Mouse (Mus musculus): ENCODE data around the gene Pnp. TPM values are rescaled to one million over a fixed set of nuclear protein-coding genes. Genes with fewer than 3 reads are reported as not detected.
A peak's percentile ranks its signal among the peaks of the same experiment; 100 is the strongest.
"Not testable (repeated sequence)": the region's sequence is repeated elsewhere in the genome, so short reads cannot be mapped to it uniquely, and the experiment has no call there.

Pnp gene
- polyA plus RNA-seq, 1 experiment: 219 TPM

- Histone ChIP-seq H3K4me1 (ENCODE audit: control insufficient read depth, insufficient read depth, low read length) (peaks cover 22% of the 10 kb centered on the region), H3K4me3 (ENCODE audit: insufficient read depth, low read length) (peak overlapping the region; percentile 84), H3K27ac (ENCODE audit: insufficient read depth, low read depth, low read length) (peak overlapping the region; percentile 81)
- TF ChIP-seq POLR2A (IDR thresholded peaks at IDR 0.05; ENCODE audit: borderline replicate concordance, low read depth, low read length) (no peak), CTCF (IDR thresholded peaks at IDR 0.05; ENCODE audit: low read depth, low read length) (no peak)
Measured at GRCm38 (mm10) chr14:50929951-50930350, 931 bp upstream of the Pnp start.

GRCm38 (mm10) chr14:50930377-50930753, 517 bp upstream of the Pnp start:
- Histone ChIP-seq H3K4me1 (ENCODE audit: control insufficient read depth, insufficient read depth, low read length) (peaks cover 25% of the 10 kb centered on the region), H3K27ac (ENCODE audit: insufficient read depth, low read depth, low read length) (peak overlapping the region; percentile 81), H3K4me3 (ENCODE audit: insufficient read depth, low read length) (peak overlapping the region; percentile 84)
- no peak for TF ChIP-seq CTCF (IDR thresholded peaks at IDR 0.05; ENCODE audit: low read depth, low read length)
- no peak for TF ChIP-seq POLR2A (IDR thresholded peaks at IDR 0.05; ENCODE audit: borderline replicate concordance, low read depth, low read length)

- peak overlapping the region; percentile 70 for H3K4me3 ChIP-seq (ENCODE audit: insufficient read depth, low read length)
- H3K27ac ChIP-seq (ENCODE audit: insufficient read depth, low read depth, low read length): peak overlapping the region; percentile 89
- no peak for TF ChIP-seq POLR2A (IDR thresholded peaks at IDR 0.05; ENCODE audit: borderline replicate concordance, low read depth, low read length)
- no peak for TF ChIP-seq CTCF (IDR thresholded peaks at IDR 0.05; ENCODE audit: low read depth, low read length)
- H3K4me1 ChIP-seq (ENCODE audit: control insufficient read depth, insufficient read depth, low read length): peaks cover 28% of the 10 kb centered on the region
Measured at GRCm38 (mm10) chr14:50931493-50932020, 675 bp downstream of the Pnp start.

GRCm38 (mm10) chr14:50936649-50937048, 5.8 kb downstream of the Pnp start:
- Histone ChIP-seq H3K27ac (ENCODE audit: insufficient read depth, low read depth, low read length) (peak overlapping the region; percentile 22; the same call in 1 of the 2 replicates), H3K4me1 (ENCODE audit: control insufficient read depth, insufficient read depth, low read length) (peaks cover 31% of the 10 kb centered on the region)
- TF ChIP-seq CTCF (IDR thresholded peaks at IDR 0.05; ENCODE audit: low read depth, low read length) (no peak), POLR2A (IDR thresholded peaks at IDR 0.05; ENCODE audit: borderline replicate concordance, low read depth, low read length) (no peak)

GRCm38 (mm10) chr14:50938119-50938908, 7.4 kb downstream of the Pnp start:
- no peak for TF ChIP-seq CTCF (IDR thresholded peaks at IDR 0.05; ENCODE audit: low read depth, low read length)
- TF ChIP-seq POLR2A (IDR thresholded peaks at IDR 0.05; ENCODE audit: borderline replicate concordance, low read depth, low read length): no peak
- Histone ChIP-seq H3K27ac (ENCODE audit: insufficient read depth, low read depth, low read length) (no peak overlapping the region), H3K4me1 (ENCODE audit: control insufficient read depth, insufficient read depth, low read length) (peaks cover 29% of the 10 kb centered on the region), H3K4me3 (ENCODE audit: insufficient read depth, low read length) (no peak overlapping the region)

More at GRCm38 (mm10) chr14:50936649-50937048, 5.8 kb downstream of the Pnp start:
- no peak overlapping the region for H3K4me3 ChIP-seq (ENCODE audit: insufficient read depth, low read length)

GRCm38 (mm10) chr14:50938940-50939339, 8.1 kb downstream of the Pnp start:
- Histone ChIP-seq H3K4me1 (ENCODE audit: control insufficient read depth, insufficient read depth, low read length) (peaks cover 29% of the 10 kb centered on the region), H3K4me3 (ENCODE audit: insufficient read depth, low read length) (no peak overlapping the region), H3K27ac (ENCODE audit: insufficient read depth, low read depth, low read length) (no peak overlapping the region)
- TF ChIP-seq POLR2A (IDR thresholded peaks at IDR 0.05; ENCODE audit: borderline replicate concordance, low read depth, low read length) (no peak), CTCF (IDR thresholded peaks at IDR 0.05; ENCODE audit: low read depth, low read length) (no peak)

- H3K4me1 ChIP-seq (ENCODE audit: control insufficient read depth, insufficient read depth, low read length): peaks cover 10% of the 10 kb centered on the region
- H3K4me3 ChIP-seq (ENCODE audit: insufficient read depth, low read length): peak within 1 kb of the TSS; percentile 88
- TF ChIP-seq POLR2A (IDR thresholded peaks at IDR 0.05; ENCODE audit: borderline replicate concordance, low read depth, low read length): peak; percentile 76; the same call in 1 of the 2 replicates
- no peak for TF ChIP-seq CTCF (IDR thresholded peaks at IDR 0.05; ENCODE audit: low read depth, low read length)
- H3K27ac ChIP-seq (ENCODE audit: insufficient read depth, low read depth, low read length): peak within 1 kb of the TSS; percentile 97
Measured at GRCm38 (mm10) chr14:50943932-50944667, 13.2 kb downstream of the Pnp start, which contains the start of gene Gm49342. Gene Gm49342, plus strand, starts transcription at chr14:50944517.

GRCm38 (mm10) chr14:50944668-50945033, 13.8 kb downstream of the Pnp start:
- H3K4me1 ChIP-seq (ENCODE audit: control insufficient read depth, insufficient read depth, low read length): not testable (repeated sequence)
- peak overlapping the region; percentile 88 for H3K4me3 ChIP-seq (ENCODE audit: insufficient read depth, low read length)

GRCm38 (mm10) chr14:50945081-50945480, 14.2 kb downstream of the Pnp start:
- Histone ChIP-seq H3K4me3 (ENCODE audit: insufficient read depth, low read length) (peak overlapping the region; percentile 88), H3K27ac (ENCODE audit: insufficient read depth, low read depth, low read length) (peak overlapping the region; percentile 97)

More at GRCm38 (mm10) chr14:50944668-50945033, 13.8 kb downstream of the Pnp start:
- peak overlapping the region; percentile 97 for H3K27ac ChIP-seq (ENCODE audit: insufficient read depth, low read depth, low read length)

GRCm38 (mm10) chr14:50945526-50945925, 14.6 kb downstream of the Pnp start:
- not testable (repeated sequence) for H3K4me1 ChIP-seq (ENCODE audit: control insufficient read depth, insufficient read depth, low read length)
- Histone ChIP-seq H3K27ac (ENCODE audit: insufficient read depth, low read depth, low read length) (0 out of 2 replicates have a peak overlapping the region, but pooled peaks have one; percentile 6), H3K4me3 (ENCODE audit: insufficient read depth, low read length) (peak overlapping the region; percentile 88)

More at GRCm38 (mm10) chr14:50945081-50945480, 14.2 kb downstream of the Pnp start:
- not testable (repeated sequence) for H3K4me1 ChIP-seq (ENCODE audit: control insufficient read depth, insufficient read depth, low read length)
